Mouse (Mus musculus) heart, embryonic 13.5 days (tissue): Measurements from ENCODE around the gene Zbtb44. TPM values are rescaled to one million over a fixed set of nuclear protein-coding genes. Genes with fewer than 3 reads are reported as not detected.

ENCODE experiments used
- ATAC-seq: fragments of 200-750 bp; cut with Nextera tagmentation; 2 replicates; pipeline ENCODE4 v1.8.0; 2017; ENCODE audit warnings: moderate TSS enrichment; ENCODE audit not compliant: insufficient number of reproducible peaks, low FRiP score, low TSS enrichment; ENCODE audit errors: extremely low read depth
- H3K27ac ChIP-seq: fragments of 300-500 bp; sonication (generic); replicated peaks from 2 replicates; pipeline ENCODE4 v1.5.1; 2015; ENCODE audit warnings: moderate library complexity, mild to moderate bottlenecking, inconsistent platforms
- H3K27me3 ChIP-seq: fragments of 300-500 bp; sonication (generic); replicated peaks from 2 replicates; pipeline ENCODE4 v1.6.1; 2015; ENCODE audit warnings: mild to moderate bottlenecking, inconsistent platforms
- H3K36me3 ChIP-seq: fragments of 300-500 bp; sonication (generic); 2 replicates; pipeline ENCODE4 v1.6.1; 2015; ENCODE audit warnings: mild to moderate bottlenecking, inconsistent platforms
- H3K4me1 ChIP-seq: fragments of 300-500 bp; sonication (generic); 2 replicates; pipeline ENCODE4 v1.6.1; 2015; ENCODE audit warnings: inconsistent platforms
- H3K4me2 ChIP-seq: fragments of 300-500 bp; sonication (generic); 2 replicates; pipeline ENCODE4 v1.6.1; 2015; ENCODE audit warnings: inconsistent platforms, mild to moderate bottlenecking, moderate library complexity
- H3K4me3 ChIP-seq: fragments of 300-500 bp; sonication (generic); 2 replicates; pipeline ENCODE4 v1.5.1; 2015; ENCODE audit warnings: moderate library complexity, mild to moderate bottlenecking, inconsistent platforms
- H3K9ac ChIP-seq: fragments of 300-500 bp; sonication (generic); 2 replicates; pipeline ENCODE4 v1.6.1; 2015; ENCODE audit warnings: inconsistent platforms, mild to moderate bottlenecking, moderate library complexity
- H3K9me3 ChIP-seq: fragments of 300-500 bp; sonication (generic); 2 replicates; pipeline ENCODE4 v1.6.1; 2016; ENCODE audit warnings: inconsistent platforms
- WGBS: fragments of 180-500 bp; shearing (Covaris S2); methylation state at CpG from one replicate; pipeline ENCODE4 v1.1.7; 2015; ENCODE audit warnings: mixed read lengths; 5-methylcytosine and 5-hydroxymethylcytosine counted together
- polyA plus RNA-seq: library from polyadenylated mRNA; unstranded; fragments of >200 nt; fragmentation: Nextera tagmentation; extraction: Ambion mirVana; gene quantifications from 2 replicates; pipeline ENCODE4 v1.2.1, GENCODE M21; 2015

The Zbtb44 gene
- polyA plus RNA-seq, 1 experiment from 2014 or later: 6.7 TPM

- H3K4me3 ChIP-seq: no peak overlapping the region
- H3K9me3 ChIP-seq: no peaks in the 10 kb centered on the region
- no peaks in the 10 kb centered on the region for H3K36me3 ChIP-seq
- peaks cover 46% of the 10 kb centered on the region for H3K27me3 ChIP-seq
- 74% methylated on average over 9 of the region's 9 CpGs for WGBS
- no peak overlapping the region for H3K27ac ChIP-seq
- no peak overlapping the region for H3K4me2 ChIP-seq
- H3K9ac ChIP-seq: no peak overlapping the region
- ATAC-seq: no peak
- no peaks in the 10 kb centered on the region for H3K4me1 ChIP-seq
Observed at GRCm38 (mm10) chr9:31089541-31089940, 59.1 kb downstream of the Zbtb44 start.

GRCm38 (mm10) chr9:31090081-31091023, 59.9 kb downstream of the Zbtb44 start:
- no peak overlapping the region for H3K9ac ChIP-seq
- no peaks in the 10 kb centered on the region for H3K4me1 ChIP-seq
- peak overlapping the region; percentile 18; the same call in 1 of the 2 replicates for H3K4me2 ChIP-seq
- ATAC-seq: no peak
- H3K36me3 ChIP-seq: no peaks in the 10 kb centered on the region
- no peaks in the 10 kb centered on the region for H3K9me3 ChIP-seq
- H3K27me3 ChIP-seq: peaks cover 39% of the 10 kb centered on the region
- H3K27ac ChIP-seq: no peak overlapping the region
- H3K4me3 ChIP-seq: no peak overlapping the region
- 64% methylated on average over 28 of the region's 29 CpGs for WGBS

GRCm38 (mm10) chr9:31091162-31091581, 60.7 kb downstream of the Zbtb44 start:
- Histone ChIP-seq H3K4me3 (no peak overlapping the region), H3K4me1 (no peaks in the 10 kb centered on the region; the same call in 1 of the 2 replicates)
- ATAC-seq: no peak

DNA sequence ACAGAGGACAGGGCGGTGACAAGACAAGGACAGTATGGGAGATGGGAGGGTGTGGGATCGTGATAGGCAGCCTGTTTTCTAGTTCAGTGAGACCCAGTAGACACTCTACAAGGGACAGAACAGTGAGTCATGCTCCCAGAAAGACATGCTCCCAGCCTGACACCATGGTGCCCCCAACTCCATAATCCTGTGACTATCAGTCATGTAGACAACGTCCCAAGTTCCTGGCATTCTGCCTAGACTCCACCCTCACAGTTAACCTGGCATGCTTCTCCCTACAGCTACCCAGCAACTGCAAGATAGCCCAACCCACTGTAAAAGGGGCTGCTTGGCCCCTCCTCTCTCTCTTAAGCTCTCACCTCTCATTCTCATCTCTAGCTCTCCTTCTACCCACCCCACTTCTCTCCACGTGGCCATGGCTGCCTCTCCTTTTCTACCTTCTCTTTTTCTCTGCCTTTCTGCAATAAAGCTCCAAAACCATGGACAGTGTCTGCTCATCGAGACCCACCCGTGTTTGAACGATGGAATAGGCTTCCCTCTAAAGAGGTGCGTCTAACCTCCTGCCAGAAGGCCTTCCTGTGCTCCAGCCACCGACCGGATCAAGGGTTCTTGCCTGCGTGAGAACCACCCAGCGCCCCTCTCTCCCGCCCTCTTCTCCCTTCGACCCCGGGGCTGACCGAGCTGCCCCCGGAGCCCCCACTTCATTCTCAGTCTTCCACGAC, 61.8 kb downstream of the Zbtb44 start:
- H3K9ac ChIP-seq: no peak overlapping the region
- H3K4me3 ChIP-seq: no peak overlapping the region
- ATAC-seq: no peak
- H3K36me3 ChIP-seq: no peaks in the 10 kb centered on the region
- H3K9me3 ChIP-seq: no peaks in the 10 kb centered on the region
- no peak overlapping the region for H3K27ac ChIP-seq
- H3K4me2 ChIP-seq: no peak overlapping the region
- 81% methylated on average over 18 of the region's 18 CpGs for WGBS
- peaks cover 31% of the 10 kb centered on the region for H3K27me3 ChIP-seq
- peaks cover 9% of the 10 kb centered on the region for H3K4me1 ChIP-seq

More at GRCm38 (mm10) chr9:31091162-31091581, 60.7 kb downstream of the Zbtb44 start:
- Histone ChIP-seq H3K27ac (no peak overlapping the region), H3K36me3 (no peaks in the 10 kb centered on the region), H3K4me2 (no peak overlapping the region), H3K27me3 (peaks cover 39% of the 10 kb centered on the region), H3K9ac (no peak overlapping the region), H3K9me3 (no peaks in the 10 kb centered on the region)
- WGBS: 90% methylated on average over 10 of the region's 10 CpGs

DNA sequence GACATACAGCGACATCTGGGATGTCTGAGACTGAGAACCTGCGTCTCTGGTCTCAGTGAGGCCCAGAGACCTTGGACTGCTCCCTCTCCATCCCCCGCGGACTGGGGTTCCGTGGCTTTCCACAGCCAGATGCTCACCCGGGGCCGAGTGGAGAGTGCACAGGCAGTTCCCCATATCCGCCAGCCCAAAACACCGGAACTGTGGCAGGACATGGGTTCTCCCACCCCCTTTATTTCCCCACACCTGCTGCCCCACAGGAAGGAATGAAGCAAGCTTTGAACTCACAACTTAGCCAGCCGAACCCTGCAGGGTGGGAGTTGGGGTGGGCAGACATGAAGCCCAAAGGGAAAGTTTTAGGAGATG, 62.4 kb downstream of the Zbtb44 start:
- H3K36me3 ChIP-seq: no peaks in the 10 kb centered on the region
- 91% methylated on average over 10 of the region's 10 CpGs for WGBS
- H3K9me3 ChIP-seq: no peaks in the 10 kb centered on the region
- H3K4me1 ChIP-seq: peaks cover 13% of the 10 kb centered on the region
- peaks cover 26% of the 10 kb centered on the region for H3K27me3 ChIP-seq
- H3K27ac ChIP-seq: no peak overlapping the region
- H3K9ac ChIP-seq: no peak overlapping the region
- H3K4me2 ChIP-seq: no peak overlapping the region
- ATAC-seq: no peak
- H3K4me3 ChIP-seq: no peak overlapping the region

DNA sequence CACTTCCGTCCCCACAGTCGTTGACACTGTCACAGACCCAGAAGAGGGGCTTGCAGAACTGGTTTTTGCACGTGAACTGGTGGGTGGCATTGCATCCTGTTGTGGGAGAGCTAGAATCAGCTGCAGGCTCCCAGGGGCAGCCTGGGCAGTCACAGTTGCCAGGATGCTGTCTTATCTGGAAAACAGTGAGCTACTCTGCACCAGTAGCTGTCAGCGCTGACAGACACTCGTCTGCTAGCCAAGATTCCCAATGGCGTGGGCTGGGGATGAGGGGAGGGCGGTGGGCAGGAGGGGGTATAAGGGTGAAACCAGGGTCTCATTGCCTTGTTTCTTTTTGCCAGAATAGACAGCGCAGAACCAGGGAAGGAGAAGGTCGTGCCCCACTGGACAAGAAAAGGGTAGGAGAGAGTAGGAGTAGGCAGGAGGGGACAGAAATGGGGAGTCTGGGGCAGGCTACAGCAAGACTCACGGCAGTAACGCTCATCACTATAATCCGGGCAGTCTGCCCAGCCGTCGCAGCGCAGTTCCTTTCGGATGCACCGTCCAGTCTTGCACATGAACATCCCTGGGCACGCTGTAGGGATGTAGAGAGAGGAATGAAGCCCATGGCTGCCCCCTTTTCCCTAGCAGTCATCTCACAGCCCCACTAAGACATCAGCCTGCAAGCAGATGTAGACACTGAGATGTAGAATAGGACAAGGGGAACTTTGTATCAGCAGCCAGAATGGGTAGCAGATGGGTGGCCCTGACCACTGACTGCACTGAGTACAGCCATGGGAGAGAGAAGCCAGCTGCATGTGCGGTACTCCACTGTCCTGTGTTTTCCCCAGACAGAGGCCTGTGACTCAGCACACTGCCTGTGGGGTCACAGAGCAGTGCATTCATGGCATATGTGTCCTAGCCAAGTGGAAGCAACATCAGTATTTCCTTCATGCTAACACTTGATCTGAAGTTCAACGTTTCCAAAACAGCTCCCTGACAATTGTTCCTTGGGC, 66.9 kb downstream of the Zbtb44 start:
- H3K27me3 ChIP-seq: peaks cover 4% of the 10 kb centered on the region
- WGBS: 56% methylated on average over 20 of the region's 20 CpGs
- peak overlapping the region; percentile 33 for H3K4me2 ChIP-seq
- H3K9ac ChIP-seq: peak overlapping the region; percentile 28
- H3K27ac ChIP-seq: no peak overlapping the region
- H3K9me3 ChIP-seq: no peaks in the 10 kb centered on the region
- no peak for ATAC-seq
- no peak overlapping the region for H3K4me3 ChIP-seq
- peaks cover 13% of the 10 kb centered on the region for H3K4me1 ChIP-seq
- no peaks in the 10 kb centered on the region for H3K36me3 ChIP-seq

DNA sequence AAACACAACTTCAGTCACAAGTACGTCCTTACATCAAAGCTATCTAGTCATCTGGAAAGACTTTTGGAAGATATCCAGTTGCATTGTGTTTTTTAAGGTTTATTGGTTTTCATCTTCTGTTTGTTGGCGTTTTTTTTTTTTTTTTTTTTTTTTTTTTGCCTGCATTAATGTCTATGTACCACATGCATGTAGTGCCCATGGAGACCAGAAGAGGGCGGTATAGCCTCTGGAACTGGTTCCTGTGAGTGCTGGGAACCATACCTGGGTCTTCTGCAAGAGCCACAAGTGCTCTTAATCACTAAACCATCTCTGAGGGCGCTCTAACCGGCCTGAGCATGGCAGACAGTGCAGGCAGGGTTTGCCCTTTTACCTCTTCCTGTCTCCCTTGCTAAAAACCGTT, 67.7 kb downstream of the Zbtb44 start:
- H3K9ac ChIP-seq: no peak overlapping the region
- peaks cover 13% of the 10 kb centered on the region for H3K4me1 ChIP-seq
- no peaks in the 10 kb centered on the region for H3K36me3 ChIP-seq
- no peak overlapping the region for H3K4me3 ChIP-seq
- H3K27ac ChIP-seq: no peak overlapping the region
- no peak for ATAC-seq
- H3K4me2 ChIP-seq: no peak overlapping the region
- no peaks in the 10 kb centered on the region for H3K9me3 ChIP-seq
- 69% methylated on average over 6 of the region's 6 CpGs for WGBS
- peaks cover 7% of the 10 kb centered on the region for H3K27me3 ChIP-seq

DNA sequence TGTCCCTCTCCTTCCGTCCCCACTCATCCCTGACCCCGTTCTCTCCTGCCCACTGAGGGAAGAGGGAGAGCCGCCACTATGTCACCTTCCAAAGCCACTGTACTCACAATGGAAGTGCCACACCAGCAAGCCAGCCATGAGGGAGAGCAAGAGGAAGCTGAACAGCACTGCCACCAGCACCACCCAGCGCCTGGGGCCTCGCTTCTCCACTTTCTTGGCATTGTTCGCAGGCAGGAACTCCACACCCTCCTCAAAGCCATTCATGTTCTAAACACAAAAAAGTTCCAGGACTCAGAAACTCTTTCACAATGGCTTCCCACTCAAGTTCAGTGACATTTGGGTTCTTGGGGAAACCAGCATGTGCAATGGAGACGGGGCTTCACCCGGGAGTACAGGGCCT, 78.0 kb downstream of the Zbtb44 start:
- Histone ChIP-seq H3K27ac (no peak overlapping the region), H3K36me3 (no peaks in the 10 kb centered on the region), H3K4me3 (no peak overlapping the region), H3K9me3 (no peaks in the 10 kb centered on the region), H3K4me1 (no peaks in the 10 kb centered on the region), H3K9ac (no peak overlapping the region), H3K27me3 (peaks cover 9% of the 10 kb centered on the region), H3K4me2 (no peak overlapping the region)
- 87% methylated on average over 8 of the region's 8 CpGs for WGBS
- no peak for ATAC-seq

DNA sequence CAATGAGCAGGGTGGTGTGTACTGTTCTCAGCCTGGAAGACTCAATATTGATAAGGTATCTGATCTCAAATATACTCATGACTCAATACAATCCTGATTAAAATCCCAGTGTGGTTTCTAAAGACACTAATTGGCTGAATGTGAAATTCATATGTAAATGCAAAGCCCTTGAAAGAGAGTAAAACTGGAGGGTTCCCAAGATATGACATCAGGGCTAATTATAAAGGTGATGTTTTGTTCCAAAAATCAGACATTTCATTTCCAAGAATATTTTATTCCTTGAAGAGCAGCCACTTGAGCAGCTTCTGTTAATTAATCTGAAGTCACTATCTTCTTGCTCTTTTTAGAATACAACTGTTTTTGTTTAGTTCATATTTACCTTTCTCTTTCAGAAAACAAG, 85.1 kb downstream of the Zbtb44 start:
- H3K4me1 ChIP-seq: peaks cover 25% of the 10 kb centered on the region
- no peak overlapping the region for H3K4me3 ChIP-seq
- ATAC-seq: no peak
- no peaks in the 10 kb centered on the region for H3K9me3 ChIP-seq
- H3K36me3 ChIP-seq: no peaks in the 10 kb centered on the region
- H3K27me3 ChIP-seq: no peaks in the 10 kb centered on the region
- H3K27ac ChIP-seq: no peak overlapping the region
- no peak overlapping the region for H3K9ac ChIP-seq
- no peak overlapping the region for H3K4me2 ChIP-seq

GRCm38 (mm10) chr9:31117088-31117487, 86.6 kb downstream of the Zbtb44 start:
- Histone ChIP-seq H3K4me1 (peaks cover 33% of the 10 kb centered on the region), H3K9me3 (no peaks in the 10 kb centered on the region), H3K9ac (no peak overlapping the region), H3K4me3 (no peak overlapping the region), H3K27ac (no peak overlapping the region), H3K36me3 (no peaks in the 10 kb centered on the region), H3K4me2 (no peak overlapping the region), H3K27me3 (no peaks in the 10 kb centered on the region)
- WGBS: 82% methylated on average over 11 of the region's 11 CpGs
- ATAC-seq: no peak

GRCm38 (mm10) chr9:31117488-31117887, 87.0 kb downstream of the Zbtb44 start:
- H3K27me3 ChIP-seq: no peaks in the 10 kb centered on the region
- no peak overlapping the region for H3K27ac ChIP-seq
- H3K36me3 ChIP-seq: no peaks in the 10 kb centered on the region
- 78% methylated on average over 6 of the region's 6 CpGs for WGBS
- H3K4me3 ChIP-seq: no peak overlapping the region
- no peak overlapping the region for H3K4me2 ChIP-seq
- H3K4me1 ChIP-seq: peaks cover 33% of the 10 kb centered on the region
- no peak for ATAC-seq
- H3K9me3 ChIP-seq: no peaks in the 10 kb centered on the region
- no peak overlapping the region for H3K9ac ChIP-seq
